Mouse (Mus musculus) heart, adult 2 months (tissue): ENCODE results near the gene Atcay.
A peak's percentile ranks its signal among the peaks of the same experiment; 100 is the strongest.

Experiments
- CTCF ChIP-seq: fragments of 200-600 bp; IDR thresholded peaks from 2 replicates; pipeline ENCODE4 v1.8.1; 2022; ENCODE audit warnings: antibody characterized with exemption, mild to moderate bottlenecking, moderate library complexity
- EP300 ChIP-seq: fragments of 200-500 bp; IDR thresholded peaks from 2 replicates; pipeline ENCODE4 v1.6.1; 2011; ENCODE audit warnings: low read depth, low read length, control low read depth; ENCODE audit not compliant: insufficient read depth

GRCm38 (mm10) chr10:81197305-81197704, 33.3 kb downstream of the Atcay start:
- TF ChIP-seq EP300 (peak; percentile 82), CTCF (no peak)
